Mouse (Mus musculus) hindbrain, embryonic 10.5 days (tissue): ENCODE data around the gene Rufy3. TPM values are rescaled to one million over a fixed set of nuclear protein-coding genes. Genes with fewer than 3 reads are reported as not detected.

ENCODE experiments used
- DNase-seq: peaks from one replicate; pipeline ENCODE4 v3.0.0-alpha.2; 2017; ENCODE audit warnings: low spot score
- H3K27ac ChIP-seq: fragments of 300-500 bp; sonication (generic); 2 replicates; pipeline ENCODE4 v1.5.1; 2016; ENCODE audit warnings: mild to moderate bottlenecking, moderate library complexity
- H3K27me3 ChIP-seq: fragments of 300-500 bp; sonication (generic); 2 replicates; pipeline ENCODE4 v1.6.1; 2016; ENCODE audit warnings: mild to moderate bottlenecking; ENCODE audit not compliant: poor library complexity, insufficient read depth, severe bottlenecking
- H3K36me3 ChIP-seq: fragments of 300-500 bp; sonication (generic); 2 replicates; pipeline ENCODE4 v1.6.1; 2016; ENCODE audit warnings: mild to moderate bottlenecking, moderate library complexity
- H3K4me1 ChIP-seq: fragments of 300-500 bp; sonication (generic); replicated peaks from 2 replicates; pipeline ENCODE4 v1.6.1; 2016; ENCODE audit warnings: mild to moderate bottlenecking
- H3K4me3 ChIP-seq: fragments of 300-500 bp; sonication (generic); 2 replicates; pipeline ENCODE4 v1.5.1; 2016; ENCODE audit warnings: mild to moderate bottlenecking, moderate library complexity
- H3K9me3 ChIP-seq: fragments of 300-500 bp; sonication (generic); 2 replicates; pipeline ENCODE4 v1.6.1; 2016; ENCODE audit warnings: mild to moderate bottlenecking, moderate library complexity
- WGBS: fragments of 180-500 bp; shearing (Covaris S2); methylation state at CpG from one replicate; pipeline ENCODE4 v1.1.7; 2016; 5-methylcytosine and 5-hydroxymethylcytosine counted together
- polyA plus RNA-seq: library from polyadenylated mRNA; unstranded; fragments of >200 nt; fragmentation: Nextera tagmentation; extraction: Ambion mirVana; gene quantifications from 2 replicates; pipeline ENCODE4 v1.2.1, GENCODE M21; 2016

Gene Rufy3
- polyA plus RNA-seq, 1 experiment from 2014 or later = 103 TPM

GRCm38 (mm10) chr5:88604641-88605358, 40.0 kb downstream of the Rufy3 start:
- no peaks in the 10 kb centered on the region for H3K9me3 ChIP-seq
- peaks cover 9% of the 10 kb centered on the region for H3K36me3 ChIP-seq
- H3K4me1 ChIP-seq = no peaks in the 10 kb centered on the region
- no peak overlapping the region for H3K4me3 ChIP-seq
- no peak for DNase-seq
- WGBS = 95% methylated on average over 7 of the region's 7 CpGs
- no peak overlapping the region for H3K27ac ChIP-seq
- H3K27me3 ChIP-seq = no peaks in the 10 kb centered on the region

GRCm38 (mm10) chr5:88614129-88614528, 49.3 kb downstream of the Rufy3 start:
- WGBS = 95% methylated on average over 1 of the region's 1 CpGs
- Histone ChIP-seq H3K36me3 (peaks cover 62% of the 10 kb centered on the region), H3K27ac (no peak overlapping the region), H3K4me1 (no peaks in the 10 kb centered on the region), H3K4me3 (no peak overlapping the region), H3K27me3 (no peaks in the 10 kb centered on the region), H3K9me3 (no peaks in the 10 kb centered on the region)
- DNase-seq = no peak

DNA sequence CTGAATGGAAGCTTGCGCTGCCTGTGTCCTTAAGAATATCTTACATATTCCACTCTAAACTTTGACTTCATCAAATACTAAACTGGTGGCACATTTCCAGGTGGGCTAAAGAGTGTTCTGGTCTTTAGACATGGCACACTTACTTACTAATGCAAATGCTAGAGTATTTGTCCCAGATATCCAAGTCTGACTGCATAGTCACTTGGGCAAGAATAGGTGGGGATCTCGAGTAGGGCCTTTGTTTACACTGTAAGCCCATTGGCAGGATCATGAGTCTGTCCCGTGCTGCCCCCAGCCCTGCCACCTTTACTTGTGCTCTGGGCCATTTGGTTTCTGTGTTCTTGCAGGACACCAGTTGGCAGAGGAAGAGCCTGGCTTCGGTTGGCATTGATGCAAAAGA, 52.1 kb downstream of the Rufy3 start:
- Histone ChIP-seq H3K36me3 (peaks cover 80% of the 10 kb centered on the region), H3K4me3 (no peak overlapping the region), H3K27me3 (no peaks in the 10 kb centered on the region), H3K9me3 (no peaks in the 10 kb centered on the region), H3K4me1 (no peaks in the 10 kb centered on the region), H3K27ac (no peak overlapping the region)
- no peak for DNase-seq
- WGBS = 92% methylated on average over 4 of the region's 4 CpGs

GRCm38 (mm10) chr5:88627545-88627944, 62.7 kb downstream of the Rufy3 start:
- WGBS = 90% methylated on average over 4 of the region's 4 CpGs
- Histone ChIP-seq H3K27me3 (no peaks in the 10 kb centered on the region), H3K36me3 (peaks cover 62% of the 10 kb centered on the region)

GRCm38 (mm10) chr5:88629125-88629524, 64.3 kb downstream of the Rufy3 start:
- no peaks in the 10 kb centered on the region for H3K4me1 ChIP-seq
- peaks cover 76% of the 10 kb centered on the region for H3K36me3 ChIP-seq

More at GRCm38 (mm10) chr5:88627545-88627944, 62.7 kb downstream of the Rufy3 start:
- Histone ChIP-seq H3K9me3 (no peaks in the 10 kb centered on the region), H3K4me1 (no peaks in the 10 kb centered on the region), H3K4me3 (no peak overlapping the region), H3K27ac (no peak overlapping the region)
- no peak for DNase-seq

GRCm38 (mm10) chr5:88629987-88630386, 65.1 kb downstream of the Rufy3 start:
- no peak for DNase-seq
- H3K9me3 ChIP-seq = no peaks in the 10 kb centered on the region
- H3K4me3 ChIP-seq = no peak overlapping the region
- H3K4me1 ChIP-seq = no peaks in the 10 kb centered on the region
- no peaks in the 10 kb centered on the region for H3K27me3 ChIP-seq
- WGBS = 92% methylated on average over 8 of the region's 8 CpGs
- no peak overlapping the region for H3K27ac ChIP-seq
- H3K36me3 ChIP-seq = peaks cover 84% of the 10 kb centered on the region

More at GRCm38 (mm10) chr5:88629125-88629524, 64.3 kb downstream of the Rufy3 start:
- no peaks in the 10 kb centered on the region for H3K27me3 ChIP-seq
- H3K27ac ChIP-seq = no peak overlapping the region
- DNase-seq = no peak
- H3K4me3 ChIP-seq = no peak overlapping the region
- WGBS = 82% methylated on average over 11 of the region's 11 CpGs
- H3K9me3 ChIP-seq = no peaks in the 10 kb centered on the region

DNA sequence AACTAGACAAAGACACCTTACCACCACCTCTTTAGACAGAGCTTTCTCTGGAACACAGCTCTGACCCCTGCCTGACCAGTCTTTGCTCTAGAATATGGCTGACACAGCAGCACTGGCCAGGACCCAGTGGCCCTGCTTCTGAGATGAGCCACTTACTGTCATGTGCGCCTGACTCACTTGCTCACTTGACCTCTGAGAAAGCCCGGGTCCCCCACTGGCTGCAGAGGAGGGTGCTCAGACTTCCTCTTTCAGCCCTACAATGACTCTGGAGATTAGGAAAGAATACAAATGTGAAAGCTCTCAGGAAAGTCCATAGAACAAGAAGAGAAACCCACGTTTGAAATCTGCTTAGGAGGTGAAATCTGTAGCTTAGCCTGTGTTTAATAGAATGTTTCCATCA, 66.0 kb downstream of the Rufy3 start:
- no peaks in the 10 kb centered on the region for H3K9me3 ChIP-seq
- no peak for DNase-seq
- peaks cover 89% of the 10 kb centered on the region for H3K36me3 ChIP-seq
- H3K4me3 ChIP-seq = no peak overlapping the region
- no peak overlapping the region for H3K27ac ChIP-seq
- 75% methylated on average over 3 of the region's 3 CpGs for WGBS
- no peaks in the 10 kb centered on the region for H3K4me1 ChIP-seq
- no peaks in the 10 kb centered on the region for H3K27me3 ChIP-seq

- Histone ChIP-seq H3K4me3 (no peak overlapping the region), H3K27me3 (no peaks in the 10 kb centered on the region), H3K4me1 (no peaks in the 10 kb centered on the region), H3K9me3 (no peaks in the 10 kb centered on the region), H3K27ac (no peak overlapping the region), H3K36me3 (peaks cover 87% of the 10 kb centered on the region)
- DNase-seq = no peak
- 94% methylated on average over 5 of the region's 5 CpGs for WGBS
Measured at GRCm38 (mm10) chr5:88631545-88631944, 66.7 kb downstream of the Rufy3 start.

DNA sequence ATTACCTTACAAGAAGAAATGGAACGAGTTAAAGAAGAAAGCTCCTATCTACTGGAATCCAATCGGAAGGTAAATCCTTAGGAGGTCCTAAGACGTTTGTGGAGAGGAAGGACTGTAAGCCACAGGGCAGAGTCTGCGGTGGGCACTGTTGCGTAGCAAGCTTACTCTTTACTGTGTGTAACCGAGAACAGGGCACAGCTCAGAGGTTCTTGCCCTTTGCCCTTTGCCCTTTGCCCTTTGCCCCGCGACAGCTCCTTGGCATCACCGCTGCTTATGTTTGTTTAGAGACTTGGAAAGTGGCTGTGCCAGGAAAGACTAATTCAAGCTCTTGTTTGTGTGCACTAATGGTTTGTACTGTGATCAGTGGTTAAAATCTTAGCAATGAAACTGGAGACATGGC, 67.6 kb downstream of the Rufy3 start:
- Histone ChIP-seq H3K36me3 (peaks cover 92% of the 10 kb centered on the region), H3K4me3 (no peak overlapping the region), H3K4me1 (no peaks in the 10 kb centered on the region), H3K9me3 (no peaks in the 10 kb centered on the region), H3K27me3 (no peaks in the 10 kb centered on the region), H3K27ac (no peak overlapping the region)
- no peak for DNase-seq
- WGBS = 65% methylated on average over 9 of the region's 9 CpGs

- H3K9me3 ChIP-seq = no peaks in the 10 kb centered on the region
Measured at GRCm38 (mm10) chr5:88634076-88634475, 69.2 kb downstream of the Rufy3 start.

DNA sequence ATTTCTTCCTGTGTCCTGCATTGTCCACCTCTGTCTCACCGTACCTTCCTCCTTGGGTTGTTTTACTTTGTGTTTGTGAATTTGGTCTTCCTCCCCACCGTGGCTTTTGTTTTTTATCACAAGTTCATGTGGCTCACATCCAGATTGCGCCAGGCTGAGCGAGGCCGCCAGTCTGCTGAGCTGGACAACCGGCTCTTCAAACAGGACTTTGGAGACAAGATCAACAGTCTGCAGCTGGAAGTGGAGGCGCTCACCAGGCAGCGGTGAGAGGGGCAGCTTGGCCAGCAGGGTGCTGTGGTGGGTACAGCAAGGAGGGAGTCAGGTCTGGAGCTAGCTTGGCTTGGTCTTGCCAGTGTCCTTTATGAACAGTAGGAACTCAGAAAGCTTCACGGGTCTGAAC, 77.9 kb downstream of the Rufy3 start:
- no peaks in the 10 kb centered on the region for H3K27me3 ChIP-seq
- no peaks in the 10 kb centered on the region for H3K9me3 ChIP-seq
- H3K36me3 ChIP-seq = peaks cover 97% of the 10 kb centered on the region
- 88% methylated on average over 9 of the region's 9 CpGs for WGBS
- H3K27ac ChIP-seq = no peak overlapping the region
- DNase-seq = no peak
- H3K4me3 ChIP-seq = no peak overlapping the region
- no peaks in the 10 kb centered on the region for H3K4me1 ChIP-seq

More at GRCm38 (mm10) chr5:88634076-88634475, 69.2 kb downstream of the Rufy3 start:
- Histone ChIP-seq H3K27me3 (no peaks in the 10 kb centered on the region), H3K4me1 (no peaks in the 10 kb centered on the region), H3K27ac (no peak overlapping the region), H3K36me3 (peaks cover 92% of the 10 kb centered on the region), H3K4me3 (no peak overlapping the region)
- 90% methylated on average over 5 of the region's 5 CpGs for WGBS
- DNase-seq = no peak

GRCm38 (mm10) chr5:88643491-88643890, 78.7 kb downstream of the Rufy3 start:
- no peak overlapping the region for H3K27ac ChIP-seq
- no peaks in the 10 kb centered on the region for H3K27me3 ChIP-seq
- no peak for DNase-seq
- H3K36me3 ChIP-seq = peaks cover 97% of the 10 kb centered on the region
- no peaks in the 10 kb centered on the region for H3K4me1 ChIP-seq
- H3K4me3 ChIP-seq = no peak overlapping the region
- H3K9me3 ChIP-seq = no peaks in the 10 kb centered on the region
- 93% methylated on average over 9 of the region's 9 CpGs for WGBS

DNA sequence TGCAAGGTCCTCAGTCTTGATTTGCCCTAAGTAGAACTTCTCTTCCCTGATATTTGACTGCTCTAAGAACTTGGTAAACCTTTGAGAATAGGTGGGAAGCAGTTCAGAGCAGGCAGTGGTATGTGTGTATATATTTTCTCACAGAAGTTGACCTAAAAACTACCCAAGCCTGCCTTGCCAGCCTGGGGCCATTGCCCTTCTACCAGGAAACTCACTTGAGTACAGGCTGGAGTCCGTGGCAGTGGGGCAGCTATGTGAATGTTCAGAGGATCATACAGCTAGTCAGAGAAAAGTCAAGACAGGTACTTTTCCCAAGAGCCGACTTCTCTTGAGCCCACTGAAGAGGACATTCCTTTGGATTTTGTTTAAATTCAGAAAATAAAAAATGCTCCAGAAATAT, 80.1 kb downstream of the Rufy3 start:
- Histone ChIP-seq H3K4me1 (no peaks in the 10 kb centered on the region), H3K27me3 (no peaks in the 10 kb centered on the region), H3K4me3 (no peak overlapping the region), H3K36me3 (peaks cover 97% of the 10 kb centered on the region), H3K9me3 (no peaks in the 10 kb centered on the region), H3K27ac (no peak overlapping the region)
- no peak for DNase-seq
- 89% methylated on average over 2 of the region's 2 CpGs for WGBS

- H3K4me3 ChIP-seq = no peak overlapping the region
- no peaks in the 10 kb centered on the region for H3K9me3 ChIP-seq
- WGBS = 84% methylated on average over 5 of the region's 5 CpGs
- H3K4me1 ChIP-seq = no peaks in the 10 kb centered on the region
- DNase-seq = no peak
- H3K27me3 ChIP-seq = no peaks in the 10 kb centered on the region
- no peak overlapping the region for H3K27ac ChIP-seq
- peaks cover 97% of the 10 kb centered on the region for H3K36me3 ChIP-seq
Measured at GRCm38 (mm10) chr5:88645405-88645804, 80.6 kb downstream of the Rufy3 start.
